Mouse (Mus musculus): ENCODE measurements around the gene Aspa.

- TF ChIP-seq CTCF (IDR thresholded peaks at IDR 0.05; ENCODE audit: control insufficient read depth, insufficient read depth, low read length) (no peak), POLR2A (IDR thresholded peaks at IDR 0.05; ENCODE audit: borderline replicate concordance, control insufficient read depth, low read depth, low read length) (no peak)
Measured at GRCm38 (mm10) chr11:73283926-73284325, 45.5 kb downstream of the Aspa start.
